ENCODE assay signal across 22 mouse cellular contexts in genomic region chr1:129956625-129957024, GRCm38 (mm10).
A peak's percentile ranks its signal among the peaks of the same experiment; 100 is the strongest.
DNase-seq lines count a peak whose midpoint lies in the region; ATAC-seq lines count a peak whose summit lies in the region.
"Had no signal": no experiment of that assay in that cellular context is flagged by ENCODE, and none has a peak within 500 bp of the region (broad histone marks: within the 10 kb centered on the region; RNA-seq: fewer than 3 reads in every experiment).

No protein-coding gene starts in this region.

- 35% methylated on average over 4 of the region's 4 CpGs for WGBS in intestine, embryonic 15.5 days
- WGBS in liver, embryonic 16.5 days (ENCODE audit: insufficient replicate concordance): 17% methylated on average over 4 of the region's 4 CpGs

- H3K27ac ChIP-seq in intestine, embryonic 15.5 days: no peak overlapping the region
- peak overlapping the region; percentile 82 for H3K27ac ChIP-seq in liver, embryonic 16.5 days (ENCODE audit: low read length)
- H3K27ac ChIP-seq: embryonic facial prominence, embryonic 15.5 days; heart, embryonic 10.5 days; limb, embryonic 10.5 days; lung, embryonic 15.5 days had no signal

- peak; percentile 17 for DNase-seq in spleen, adult 12 weeks (ENCODE audit: low spot score)
- no peak for DNase-seq in spleen, adult 18-20 months
- no peak for DNase-seq in urinary bladder, postnatal 14 days (ENCODE audit: low spot score)
- no peak for DNase-seq in cerebellum, postnatal 10 days
- DNase-seq in B cell, adult 2 months: no peak
- no peak for DNase-seq in kidney, postnatal 4 days
- DNase-seq: adrenal gland, postnatal 14 days; cerebellum, adult 11-12 months; forebrain, postnatal 0 days; gastrocnemius, postnatal 10 days; heart, postnatal 36 days; kidney, postnatal 14 days; layer of hippocampus, postnatal 36 days; right cerebral cortex, postnatal 25 days had no signal

- no peaks in the 10 kb centered on the region for H3K27me3 ChIP-seq in intestine, embryonic 15.5 days (replicated peaks)
- no peaks in the 10 kb centered on the region for H3K27me3 ChIP-seq in liver, embryonic 16.5 days (ENCODE audit: control insufficient read depth, insufficient read depth, low read depth, low read length)
- H3K27me3 ChIP-seq: embryonic facial prominence, embryonic 15.5 days; lung, embryonic 15.5 days had no signal

- peak; percentile 94 for ATAC-seq in intestine, embryonic 15.5 days
- ATAC-seq in liver, embryonic 16.5 days (ENCODE audit: low read depth): peak; percentile 93
- ATAC-seq: forebrain, postnatal 0 days; inflammation-experienced regulatory T-cells, adult 6 months had no signal

- no peak overlapping the region for H3K4me3 ChIP-seq in intestine, embryonic 15.5 days (replicated peaks)
- 0 out of 2 replicates have a peak overlapping the region, but pooled peaks have one; percentile 6 for H3K4me3 ChIP-seq in liver, embryonic 16.5 days (ENCODE audit: low read depth, low read length)
- H3K4me3 ChIP-seq: embryonic facial prominence, embryonic 15.5 days; heart, embryonic 10.5 days; limb, embryonic 10.5 days; lung, embryonic 15.5 days; myocyte had no signal

- no peaks in the 10 kb centered on the region for H3K4me1 ChIP-seq in intestine, embryonic 15.5 days (replicated peaks)
- peaks cover 15% of the 10 kb centered on the region for H3K4me1 ChIP-seq in liver, embryonic 16.5 days (ENCODE audit: control insufficient read depth, low read depth, low read length)
- H3K4me1 ChIP-seq: embryonic facial prominence, embryonic 15.5 days; heart, embryonic 10.5 days; limb, embryonic 10.5 days; lung, embryonic 15.5 days had no signal

- H3K9me3 ChIP-seq in intestine, embryonic 15.5 days: no peaks in the 10 kb centered on the region
- no peaks in the 10 kb centered on the region for H3K9me3 ChIP-seq in liver, embryonic 16.5 days (replicated peaks; ENCODE audit: control insufficient read depth, low read length)
- H3K9me3 ChIP-seq: embryonic facial prominence, embryonic 15.5 days; heart, embryonic 10.5 days; limb, embryonic 10.5 days; lung, embryonic 15.5 days had no signal

- H3K4me2 ChIP-seq in intestine, embryonic 15.5 days (replicated peaks): 0 out of 2 replicates have a peak overlapping the region, but pooled peaks have one; percentile 26
- peak overlapping the region; percentile 45 for H3K4me2 ChIP-seq in liver, embryonic 16.5 days (ENCODE audit: low read depth, low read length)
- H3K4me2 ChIP-seq: embryonic facial prominence, embryonic 15.5 days; lung, embryonic 15.5 days had no signal

- no peaks in the 10 kb centered on the region for H3K36me3 ChIP-seq in intestine, embryonic 15.5 days
- no peaks in the 10 kb centered on the region for H3K36me3 ChIP-seq in liver, embryonic 16.5 days (ENCODE audit: control insufficient read depth, insufficient read depth)
- H3K36me3 ChIP-seq: embryonic facial prominence, embryonic 15.5 days; heart, embryonic 10.5 days; limb, embryonic 10.5 days; lung, embryonic 15.5 days had no signal

- H3K9ac ChIP-seq in intestine, embryonic 15.5 days: no peak overlapping the region
- H3K9ac ChIP-seq in liver, embryonic 16.5 days (ENCODE audit: low read depth, low read length): no peak overlapping the region; the same call in 1 of the 2 replicates
- H3K9ac ChIP-seq: embryonic facial prominence, embryonic 15.5 days; forebrain, postnatal 0 days; lung, embryonic 15.5 days had no signal
